Mouse (Mus musculus): ENCODE measurements around the gene Wnt10a. TPM values are rescaled to one million over a fixed set of nuclear protein-coding genes. Genes with fewer than 3 reads are reported as not detected.
A peak's percentile ranks its signal among the peaks of the same experiment; 100 is the strongest.

Wnt10a gene
- total and polyA plus RNA-seq, 2 experiments from 2014 or later = 0.19 to 0.23 TPM

GRCm38 (mm10) chr1:74830061-74830460 is 38.7 kb downstream of the Wnt10a start:
- Histone ChIP-seq H3K9me3 (ENCODE audit: low read length) (no peaks in the 10 kb centered on the region), H3K9ac (no peak overlapping the region), H3K27me3 (ENCODE audit: insufficient read depth, low read length) (no peaks in the 10 kb centered on the region), H3K4me2 (ENCODE audit: low read depth) (no peak overlapping the region), H3K4me1 (ENCODE audit: insufficient read depth) (0 out of 2 replicates have a peak, but pooled peaks cover 2% of the 10 kb centered on the region), H3K27ac (ENCODE audit: low read depth, low read length) (no peak overlapping the region), H3K4me3 (ENCODE audit: low read depth, low read length) (no peak overlapping the region), H3K36me3 (ENCODE audit: insufficient read depth) (no peaks in the 10 kb centered on the region)
- ATAC-seq (no peak), DNase-seq (no peak)
- TF ChIP-seq CTCF (IDR thresholded peaks at IDR 0.05; ENCODE audit: low read depth) = no peak
- WGBS = 82% methylated on average over 9 of the region's 9 CpGs

GRCm38 (mm10) chr1:74833255-74833654 is 41.9 kb downstream of the Wnt10a start:
- no peak for TF ChIP-seq CTCF (IDR thresholded peaks at IDR 0.05; ENCODE audit: low read depth)
- ATAC-seq = no peak
- 85% methylated on average over 3 of the region's 3 CpGs for WGBS
- no peak overlapping the region for H3K27ac ChIP-seq (ENCODE audit: low read depth, low read length)
- H3K36me3 ChIP-seq (ENCODE audit: insufficient read depth) = no peaks in the 10 kb centered on the region
- no peak for DNase-seq
- no peak overlapping the region for H3K4me2 ChIP-seq (ENCODE audit: low read depth)
- no peaks in the 10 kb centered on the region for H3K27me3 ChIP-seq (ENCODE audit: insufficient read depth, low read length)
- H3K9ac ChIP-seq = no peak overlapping the region
- H3K4me1 ChIP-seq (ENCODE audit: insufficient read depth) = no peaks in the 10 kb centered on the region
- H3K9me3 ChIP-seq (ENCODE audit: low read length) = no peaks in the 10 kb centered on the region
- H3K4me3 ChIP-seq (ENCODE audit: low read depth, low read length) = no peak overlapping the region

GRCm38 (mm10) chr1:74843090-74843489 is 51.8 kb downstream of the Wnt10a start:
- H3K4me2 ChIP-seq (ENCODE audit: low read depth) = no peak overlapping the region
- no peaks in the 10 kb centered on the region for H3K27me3 ChIP-seq (ENCODE audit: insufficient read depth, low read length)
- no peaks in the 10 kb centered on the region for H3K36me3 ChIP-seq (ENCODE audit: insufficient read depth)
- 83% methylated on average over 5 of the region's 5 CpGs for WGBS
- no peak overlapping the region for H3K9ac ChIP-seq
- no peaks in the 10 kb centered on the region for H3K9me3 ChIP-seq (ENCODE audit: low read length)
- no peak for TF ChIP-seq CTCF (IDR thresholded peaks at IDR 0.05; ENCODE audit: low read depth)
- no peaks in the 10 kb centered on the region for H3K4me1 ChIP-seq (ENCODE audit: insufficient read depth)
- ATAC-seq (no peak), DNase-seq (no peak)
- no peak overlapping the region for H3K4me3 ChIP-seq (ENCODE audit: low read depth, low read length)
- no peak overlapping the region for H3K27ac ChIP-seq (ENCODE audit: low read depth, low read length)

- no peak for TF ChIP-seq CTCF (IDR thresholded peaks at IDR 0.05; ENCODE audit: low read depth)
- no peak overlapping the region for H3K4me2 ChIP-seq (ENCODE audit: low read depth)
- no peak overlapping the region for H3K9ac ChIP-seq
- no peaks in the 10 kb centered on the region for H3K27me3 ChIP-seq (ENCODE audit: insufficient read depth, low read length)
- DNase-seq = no peak
- H3K27ac ChIP-seq (ENCODE audit: low read depth, low read length) = no peak overlapping the region
- no peak for ATAC-seq
- 44% methylated on average over 9 of the region's 9 CpGs for WGBS
- H3K9me3 ChIP-seq (ENCODE audit: low read length) = no peaks in the 10 kb centered on the region
- H3K36me3 ChIP-seq (ENCODE audit: insufficient read depth) = no peaks in the 10 kb centered on the region
- H3K4me3 ChIP-seq (ENCODE audit: low read depth, low read length) = no peak overlapping the region
- H3K4me1 ChIP-seq (ENCODE audit: insufficient read depth) = no peaks in the 10 kb centered on the region
Observed at GRCm38 (mm10) chr1:74846341-74846740, 55.0 kb downstream of the Wnt10a start.

- ATAC-seq (no peak), DNase-seq (no peak)
- Histone ChIP-seq H3K27me3 (ENCODE audit: insufficient read depth, low read length) (no peaks in the 10 kb centered on the region), H3K4me2 (ENCODE audit: low read depth) (no peak overlapping the region), H3K9ac (no peak overlapping the region), H3K27ac (ENCODE audit: low read depth, low read length) (no peak overlapping the region), H3K4me3 (ENCODE audit: low read depth, low read length) (no peak overlapping the region), H3K9me3 (ENCODE audit: low read length) (no peaks in the 10 kb centered on the region), H3K36me3 (ENCODE audit: insufficient read depth) (no peaks in the 10 kb centered on the region), H3K4me1 (ENCODE audit: insufficient read depth) (no peaks in the 10 kb centered on the region)
- no peak for TF ChIP-seq CTCF (IDR thresholded peaks at IDR 0.05; ENCODE audit: low read depth)
- WGBS = 47% methylated on average over 5 of the region's 5 CpGs
Observed at GRCm38 (mm10) chr1:74848946-74849345, 57.6 kb downstream of the Wnt10a start.

- Histone ChIP-seq H3K4me1 (ENCODE audit: insufficient read depth) (peaks cover 4% of the 10 kb centered on the region), H3K36me3 (ENCODE audit: insufficient read depth) (no peaks in the 10 kb centered on the region), H3K27ac (ENCODE audit: low read depth, low read length) (no peak overlapping the region), H3K9me3 (ENCODE audit: low read length) (no peaks in the 10 kb centered on the region), H3K4me3 (ENCODE audit: low read depth, low read length) (no peak overlapping the region), H3K27me3 (ENCODE audit: insufficient read depth, low read length) (no peaks in the 10 kb centered on the region), H3K9ac (no peak overlapping the region), H3K4me2 (ENCODE audit: low read depth) (no peak overlapping the region)
- TF ChIP-seq CTCF (IDR thresholded peaks at IDR 0.05; ENCODE audit: low read depth) = no peak
- ATAC-seq (no peak), DNase-seq (peak; percentile 27)
- WGBS = 19% methylated on average over 6 of the region's 6 CpGs
Observed at GRCm38 (mm10) chr1:74850251-74850650, 58.9 kb downstream of the Wnt10a start.

DNA sequence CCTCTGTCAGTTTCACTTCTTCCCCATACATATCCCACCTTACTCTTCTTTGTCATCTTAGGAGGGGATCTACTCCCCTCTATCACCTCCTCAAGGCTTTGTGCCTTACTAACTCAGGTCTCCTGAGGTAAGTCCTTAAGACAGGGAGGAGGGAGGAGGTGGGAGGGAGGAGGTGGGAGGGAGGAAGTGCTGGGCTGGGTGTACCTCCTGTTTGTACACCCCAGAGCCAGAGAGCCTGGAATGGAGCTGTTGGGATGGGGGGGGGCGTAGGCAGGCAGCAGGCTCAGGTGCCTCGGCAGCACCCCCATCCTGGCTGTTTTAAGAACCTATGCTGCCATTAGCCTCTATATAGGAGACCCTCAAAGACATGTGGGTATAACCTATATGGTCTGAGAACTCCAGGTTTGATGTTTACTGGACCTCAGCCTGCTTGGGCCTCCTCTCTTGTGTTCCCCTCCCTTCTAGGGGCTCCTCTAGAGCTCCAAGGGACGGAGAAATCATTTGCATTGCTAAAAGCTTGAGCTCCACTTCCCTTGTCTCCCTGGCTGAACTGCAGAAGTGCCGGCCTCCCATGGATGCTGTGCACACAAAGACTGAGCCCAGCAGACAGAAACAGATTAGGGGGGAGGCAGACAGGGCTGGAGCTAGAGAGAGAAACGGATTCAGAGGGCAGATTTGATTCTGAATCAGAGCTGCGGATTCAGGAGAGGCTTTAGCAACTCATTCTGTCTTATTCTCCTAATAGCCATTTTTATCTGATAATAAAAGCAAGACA is 59.9 kb downstream of the Wnt10a start:
- DNase-seq (no peak), ATAC-seq (no peak)
- no peak for TF ChIP-seq CTCF (IDR thresholded peaks at IDR 0.05; ENCODE audit: low read depth)
- Histone ChIP-seq H3K36me3 (ENCODE audit: insufficient read depth) (no peaks in the 10 kb centered on the region), H3K4me3 (ENCODE audit: low read depth, low read length) (no peak overlapping the region), H3K9me3 (ENCODE audit: low read length) (no peaks in the 10 kb centered on the region), H3K27me3 (ENCODE audit: insufficient read depth, low read length) (no peaks in the 10 kb centered on the region), H3K9ac (no peak overlapping the region), H3K4me1 (ENCODE audit: insufficient read depth) (peaks cover 4% of the 10 kb centered on the region), H3K27ac (ENCODE audit: low read depth, low read length) (no peak overlapping the region), H3K4me2 (ENCODE audit: low read depth) (no peak overlapping the region)
- 10% methylated on average over 6 of the region's 6 CpGs for WGBS

Other genes starting within 250 kb of the Wnt10a start
- gene Plcd4, start 248.6 kb upstream of the Wnt10a start, total RNA-seq (2014; rRNA removed) = 5.3 and 5.8 TPM in 2 replicates
- 3.4 and 6.0 TPM in 2 replicates for gene Plcd4, start 248.6 kb upstream of the Wnt10a start, polyA plus RNA-seq (2015; fragmentation: Nextera tagmentation; extraction: Ambion mirVana)
- gene Usp37, start 247.2 kb upstream of the Wnt10a start, total RNA-seq (2014; rRNA removed) = 30.2 and 32.8 TPM in 2 replicates
- gene Usp37, start 247.2 kb upstream of the Wnt10a start, polyA plus RNA-seq (2015; fragmentation: Nextera tagmentation; extraction: Ambion mirVana) = 11.8 and 17.6 TPM in 2 replicates
- gene Zfp142, start 203.3 kb upstream of the Wnt10a start, total RNA-seq (2014; rRNA removed) = 8.6 and 12.1 TPM in 2 replicates
- gene Zfp142, start 203.3 kb upstream of the Wnt10a start, polyA plus RNA-seq (2015; fragmentation: Nextera tagmentation; extraction: Ambion mirVana) = 5.0 and 6.3 TPM in 2 replicates
- gene Bcs1l, start 203.2 kb upstream of the Wnt10a start, total RNA-seq (2014; rRNA removed) = 15.8 and 18.4 TPM in 2 replicates
- gene Bcs1l, start 203.2 kb upstream of the Wnt10a start, polyA plus RNA-seq (2015; fragmentation: Nextera tagmentation; extraction: Ambion mirVana) = 13.8 and 16.5 TPM in 2 replicates
- gene Rnf25, start 190.1 kb upstream of the Wnt10a start, total RNA-seq (2014; rRNA removed) = 62.2 and 68.3 TPM in 2 replicates
- 41.3 and 47.7 TPM in 2 replicates for gene Rnf25, start 190.1 kb upstream of the Wnt10a start, polyA plus RNA-seq (2015; fragmentation: Nextera tagmentation; extraction: Ambion mirVana)
- gene Stk36, start 190.1 kb upstream of the Wnt10a start, total RNA-seq (2014; rRNA removed) = 11.6 and 13.6 TPM in 2 replicates
- gene Stk36, start 190.1 kb upstream of the Wnt10a start, polyA plus RNA-seq (2015; fragmentation: Nextera tagmentation; extraction: Ambion mirVana) = 6.0 and 12.2 TPM in 2 replicates
- 18.9 and 31.3 TPM in 2 replicates for gene Ttll4, start 129.8 kb upstream of the Wnt10a start, total RNA-seq (2014; rRNA removed)
- 2.2 and 4.5 TPM in 2 replicates for gene Ttll4, start 129.8 kb upstream of the Wnt10a start, polyA plus RNA-seq (2015; fragmentation: Nextera tagmentation; extraction: Ambion mirVana)
- 1.3 and 1.6 TPM in 2 replicates for gene Cyp27a1, start 77.9 kb upstream of the Wnt10a start, total RNA-seq (2014; rRNA removed)
- 1.5 and 1.6 TPM in 2 replicates for gene Cyp27a1, start 77.9 kb upstream of the Wnt10a start, polyA plus RNA-seq (2015; fragmentation: Nextera tagmentation; extraction: Ambion mirVana)
- gene Prkag3, start 42.3 kb upstream of the Wnt10a start, total RNA-seq (2014; rRNA removed) = 0.23 TPM in 1 of 2 replicates, not detected in the other
- gene Prkag3, start 42.3 kb upstream of the Wnt10a start, polyA plus RNA-seq (2015; fragmentation: Nextera tagmentation; extraction: Ambion mirVana) = not detected in 2 replicates
- 6.1 and 7.2 TPM in 2 replicates for gene Wnt6, start 19.6 kb upstream of the Wnt10a start, total RNA-seq (2014; rRNA removed)
- 3.8 and 4.6 TPM in 2 replicates for gene Wnt6, start 19.6 kb upstream of the Wnt10a start, polyA plus RNA-seq (2015; fragmentation: Nextera tagmentation; extraction: Ambion mirVana)
- 24.2 and 27.2 TPM in 2 replicates for gene Cdk5r2, start 63.4 kb downstream of the Wnt10a start, total RNA-seq (2014; rRNA removed)
- 9.7 and 10.0 TPM in 2 replicates for gene Cdk5r2, start 63.4 kb downstream of the Wnt10a start, polyA plus RNA-seq (2015; fragmentation: Nextera tagmentation; extraction: Ambion mirVana)
- not detected in 2 replicates for gene Fev, start 93.9 kb downstream of the Wnt10a start, total RNA-seq (2014; rRNA removed)
- gene Fev, start 93.9 kb downstream of the Wnt10a start, polyA plus RNA-seq (2015; fragmentation: Nextera tagmentation; extraction: Ambion mirVana) = not detected in 2 replicates
- gene Cryba2, start 101.6 kb downstream of the Wnt10a start, total RNA-seq (2014; rRNA removed) = not detected in 2 replicates
- gene Cryba2, start 101.6 kb downstream of the Wnt10a start, polyA plus RNA-seq (2015; fragmentation: Nextera tagmentation; extraction: Ambion mirVana) = not detected in 2 replicates
- 2.1 and 3.4 TPM in 2 replicates for gene Cfap65, start 144.1 kb downstream of the Wnt10a start, total RNA-seq (2014; rRNA removed)
- 0.52 and 1.1 TPM in 2 replicates for gene Cfap65, start 144.1 kb downstream of the Wnt10a start, polyA plus RNA-seq (2015; fragmentation: Nextera tagmentation; extraction: Ambion mirVana)
- gene Ihh, start 160.2 kb downstream of the Wnt10a start, total RNA-seq (2014; rRNA removed) = 0.08 and 0.29 TPM in 2 replicates
- gene Ihh, start 160.2 kb downstream of the Wnt10a start, polyA plus RNA-seq (2015; fragmentation: Nextera tagmentation; extraction: Ambion mirVana) = 0.11 and 0.19 TPM in 2 replicates

Data from forebrain, postnatal 0 days (tissue).